Mouse (Mus musculus) MEL (cell line): Measurements from ENCODE around the gene Tspan9. TPM values are rescaled to one million over a fixed set of nuclear protein-coding genes. Genes with fewer than 3 reads are reported as not detected.

ENCODE experiments used
- DNase-seq: peaks from one replicate; pipeline ENCODE4 v3.0.0; 2011; ENCODE audit warnings: low read depth, low spot score
- H3K27ac ChIP-seq: 2 replicates; pipeline ENCODE4 v1.5.1; 2012; ENCODE audit warnings: low read depth, mild to moderate bottlenecking, control low read depth, low read length, moderate library complexity; ENCODE audit not compliant: control insufficient read depth
- H3K27me3 ChIP-seq, 2 experiments: fragments of 150-350 bp in 1 of 2; sonication (generic) in 1 of 2; 2 replicates each; pipeline ENCODE4 v1.6.1; 2012; ENCODE audit warnings: low read length in 2 of 2, mild to moderate bottlenecking in 2 of 2, improper control_type of control experiment in 1 of 2, moderate library complexity in 1 of 2; ENCODE audit not compliant: insufficient read depth in 2 of 2, control insufficient read depth in 1 of 2
- H3K36me3 ChIP-seq, 2 experiments: 2 replicates each; pipeline ENCODE4 v1.6.1; 2012 to 2014; ENCODE audit warnings: low read length in 2 of 2, improper control_type of control experiment in 1 of 2, inconsistent platforms in 1 of 2, mild to moderate bottlenecking in 1 of 2; ENCODE audit not compliant: insufficient read depth in 2 of 2, control insufficient read depth in 1 of 2
- H3K4me1 ChIP-seq, 2 experiments: fragments of 150-350 bp in 1 of 2; sonication (generic) in 1 of 2; 2 replicates each; pipeline ENCODE4 v1.6.1; 2012; ENCODE audit warnings: low read length in 2 of 2, improper control_type of control experiment in 1 of 2, mild to moderate bottlenecking in 1 of 2; ENCODE audit not compliant: insufficient read depth in 2 of 2, control insufficient read depth in 1 of 2
- H3K4me3 ChIP-seq, 2 experiments: fragments of 150-350 bp in 1 of 2; sonication (generic) in 1 of 2; 2 replicates each; pipeline ENCODE4 v1.5.1; 2012; ENCODE audit warnings: low read depth in 2 of 2, low read length in 2 of 2, mild to moderate bottlenecking in 2 of 2, moderate library complexity in 2 of 2, control low read depth in 1 of 2, improper control_type of control experiment in 1 of 2; ENCODE audit not compliant: control insufficient read depth in 1 of 2, insufficient read depth in 1 of 2
- H3K79me2 ChIP-seq: 2 replicates; pipeline ENCODE4 v1.6.1; 2012; ENCODE audit warnings: mild to moderate bottlenecking, low read length, moderate library complexity; ENCODE audit not compliant: control insufficient read depth, poor library complexity, insufficient read depth
- H3K9ac ChIP-seq: 2 replicates; pipeline ENCODE4 v1.6.1; 2012; ENCODE audit warnings: low read depth, mild to moderate bottlenecking, control low read depth, low read length, moderate library complexity; ENCODE audit not compliant: control insufficient read depth, poor library complexity, severe bottlenecking
- H3K9me3 ChIP-seq: fragments of 150-350 bp; sonication (generic); replicated peaks from 2 replicates; pipeline ENCODE4 v1.6.1; 2012; ENCODE audit warnings: mild to moderate bottlenecking, low read length, improper control_type of control experiment, moderate library complexity; ENCODE audit not compliant: insufficient read depth
- BHLHE40 ChIP-seq: IDR thresholded peaks from 2 replicates; pipeline ENCODE4 v1.6.1; 2012; ENCODE audit warnings: low read depth, mild to moderate bottlenecking, inconsistent platforms, low read length, improper control_type of control experiment, borderline replicate concordance
- CHD2 ChIP-seq: IDR thresholded peaks from 2 replicates; pipeline ENCODE4 v1.6.1; 2011; ENCODE audit warnings: low read length, improper control_type of control experiment
- E2F4 ChIP-seq: IDR thresholded peaks from 2 replicates; pipeline ENCODE4 v1.6.1; 2011; ENCODE audit warnings: low read depth, low read length, improper control_type of control experiment, borderline replicate concordance
- ELF1 ChIP-seq: IDR thresholded peaks from 2 replicates; pipeline ENCODE4 v1.6.1; 2014; ENCODE audit warnings: low read depth, mild to moderate bottlenecking, inconsistent platforms, low read length, improper control_type of control experiment, moderate library complexity
- EP300 ChIP-seq, 2 experiments: IDR thresholded peaks; 2 replicates each; pipeline ENCODE4 v1.6.1; 2011; ENCODE audit warnings: improper control_type of control experiment in 2 of 2, low read length in 2 of 2, low read depth in 1 of 2, mild to moderate bottlenecking in 1 of 2
- GATA1 ChIP-seq: IDR thresholded peaks from 2 replicates; pipeline ENCODE4 v1.6.1; 2011; ENCODE audit warnings: low read depth, low read length, improper control_type of control experiment
- HCFC1 ChIP-seq: IDR thresholded peaks from 2 replicates; pipeline ENCODE4 v1.6.1; 2012; ENCODE audit warnings: low read depth, mild to moderate bottlenecking, inconsistent platforms, low read length, improper control_type of control experiment, moderate library complexity
- KAT2A ChIP-seq: conservative IDR thresholded peaks from 2 replicates; pipeline ENCODE4 v1.6.1; 2012; ENCODE audit warnings: low read depth, low read length, improper control_type of control experiment, inconsistent platforms
- MAFK ChIP-seq: IDR thresholded peaks from 2 replicates; pipeline ENCODE4 v1.6.1; 2011; ENCODE audit warnings: low read depth, mild to moderate bottlenecking, low read length, improper control_type of control experiment, borderline replicate concordance
- MAX ChIP-seq: IDR thresholded peaks from 2 replicates; pipeline ENCODE4 v1.6.1; 2011; ENCODE audit warnings: low read length, improper control_type of control experiment
- MAZ ChIP-seq: IDR thresholded peaks from 2 replicates; pipeline ENCODE4 v1.6.1; 2012; ENCODE audit warnings: low read depth, mild to moderate bottlenecking, inconsistent platforms, low read length, improper control_type of control experiment
- MXI1 ChIP-seq: IDR thresholded peaks from 2 replicates; pipeline ENCODE4 v1.6.1; 2011; ENCODE audit warnings: mild to moderate bottlenecking, low read depth, low read length, improper control_type of control experiment
- MYC ChIP-seq: IDR thresholded peaks from 2 replicates; pipeline ENCODE4 v1.6.1; 2011; ENCODE audit warnings: low read depth, mild to moderate bottlenecking, low read length, improper control_type of control experiment, moderate library complexity
- NRF1 ChIP-seq: IDR thresholded peaks from 2 replicates; pipeline ENCODE4 v1.6.1; 2014; ENCODE audit warnings: low read depth, mild to moderate bottlenecking, inconsistent platforms, low read length, improper control_type of control experiment, moderate library complexity; ENCODE audit not compliant: poor library complexity, insufficient read depth, severe bottlenecking
- POLR2A ChIP-seq, 2 experiments: IDR thresholded peaks; 2 replicates each; pipeline ENCODE4 v1.6.1; 2011 to 2012; ENCODE audit warnings: low read length in 2 of 2, mild to moderate bottlenecking in 2 of 2, control low read depth in 1 of 2, improper control_type of control experiment in 1 of 2, low read depth in 1 of 2, moderate library complexity in 1 of 2; ENCODE audit not compliant: control insufficient read depth in 1 of 2, insufficient read depth in 1 of 2, poor library complexity in 1 of 2
- POLR2AphosphoS2 ChIP-seq: IDR thresholded peaks from 2 replicates; pipeline ENCODE4 v1.6.1; 2011; ENCODE audit warnings: low read length, improper control_type of control experiment
- POLR2AphosphoS5 ChIP-seq: IDR thresholded peaks from 2 replicates; pipeline ENCODE4 v1.6.1; 2012; ENCODE audit warnings: low read depth, borderline replicate concordance, mild to moderate bottlenecking, inconsistent platforms, low read length, moderate library complexity, mixed read lengths
- RCOR1 ChIP-seq: IDR thresholded peaks from 2 replicates; pipeline ENCODE4 v1.6.1; 2012; ENCODE audit warnings: low read depth, mild to moderate bottlenecking, inconsistent platforms, low read length, improper control_type of control experiment
- SIN3A ChIP-seq: IDR thresholded peaks from 2 replicates; pipeline ENCODE4 v1.6.1; 2012; ENCODE audit warnings: low read length, improper control_type of control experiment, inconsistent platforms
- SMC3 ChIP-seq: IDR thresholded peaks from 2 replicates; pipeline ENCODE4 v1.6.1; 2011; ENCODE audit warnings: low read depth, low read length, improper control_type of control experiment
- USF1 ChIP-seq: IDR thresholded peaks from 2 replicates; pipeline ENCODE4 v1.6.1; 2014; ENCODE audit warnings: low read depth, mild to moderate bottlenecking, inconsistent platforms, low read length, improper control_type of control experiment, moderate library complexity
- ZC3H11A ChIP-seq: IDR thresholded peaks from 2 replicates; pipeline ENCODE4 v1.6.1; 2012; ENCODE audit warnings: low read depth, mild to moderate bottlenecking, inconsistent platforms, low read length, improper control_type of control experiment
- ZNF384 ChIP-seq: IDR thresholded peaks from 2 replicates; pipeline ENCODE4 v1.6.1; 2012; ENCODE audit warnings: low read depth, mild to moderate bottlenecking, inconsistent platforms, low read length, improper control_type of control experiment
- polyA plus RNA-seq, 2 experiments: library from polyadenylated mRNA; stranded (reverse) in 1 of 2; unstranded in 1 of 2; fragments of >175 nt in 1 of 2; fragments of >200 nt in 1 of 2; gene quantifications; 2 replicates each; pipeline versions ENCODE4 v1.2.1 to v1.2.4; 2012; ENCODE audit warnings: low replicate concordance in 2 of 2, low read depth in 1 of 2; ENCODE audit not compliant: insufficient read length in 2 of 2, insufficient read depth in 1 of 2, missing spikeins in 1 of 2
- total RNA-seq: library from RNA; depleted of rRNA; stranded (reverse); fragments of 300-350 nt; gene quantifications from 2 replicates; pipeline ENCODE4 v1.2.3, GENCODE M21; 2012

The Tspan9 gene
- total and polyA plus RNA-seq, 3 experiments, result 0.08 to 3.4 TPM; not detected in 1

GRCm38 (mm10) chr6:128015304-128015703, 128.1 kb downstream of the Tspan9 start:
- H3K27me3 ChIP-seq, result no peaks in the 10 kb centered on the region
- no peak overlapping the region for H3K4me3 ChIP-seq
- H3K27ac ChIP-seq, result no peak overlapping the region
- no peaks in the 10 kb centered on the region for H3K79me2 ChIP-seq
- no peaks in the 10 kb centered on the region for H3K36me3 ChIP-seq
- H3K9ac ChIP-seq, result no peak overlapping the region
- no peaks in the 10 kb centered on the region for H3K9me3 ChIP-seq
- no peaks in the 10 kb centered on the region for H3K4me1 ChIP-seq
- no peak for DNase-seq
- no peak for TF ChIP-seq ZNF384
- no peak for TF ChIP-seq POLR2AphosphoS2
- TF ChIP-seq KAT2A, result no peak
- no peak for TF ChIP-seq BHLHE40
- TF ChIP-seq MAFK, result no peak
- TF ChIP-seq SIN3A, result no peak
- no peak for TF ChIP-seq POLR2A (IDR thresholded peaks at IDR 0.05; ENCODE audit: control insufficient read depth in 1 of 2, insufficient read depth in 1 of 2, low read depth in 1 of 2, low read length in 2 of 2, poor library complexity in 1 of 2)
- TF ChIP-seq ZC3H11A, result no peak
- TF ChIP-seq MYC, result no peak
- TF ChIP-seq GATA1, result no peak
- no peak for TF ChIP-seq E2F4
- TF ChIP-seq ELF1, result no peak
- TF ChIP-seq HCFC1, result no peak

- TF ChIP-seq MXI1 (no peak), GATA1 (no peak), USF1 (no peak), KAT2A (no peak), MAX (no peak), POLR2AphosphoS5 (no peak), CHD2 (no peak), MAZ (no peak), NRF1 (no peak), SMC3 (no peak), POLR2AphosphoS2 (no peak), EP300 (IDR thresholded peaks at IDR 0.05; ENCODE audit: low read depth in 1 of 2, low read length in 2 of 2) (no peak), ZC3H11A (no peak), RCOR1 (no peak), BHLHE40 (no peak)
- H3K36me3 ChIP-seq, result no peaks in the 10 kb centered on the region
- H3K9me3 ChIP-seq, result no peaks in the 10 kb centered on the region
- H3K4me1 ChIP-seq, result no peaks in the 10 kb centered on the region
- no peak for DNase-seq
- no peak overlapping the region for H3K4me3 ChIP-seq
- no peaks in the 10 kb centered on the region for H3K79me2 ChIP-seq
- no peak overlapping the region for H3K27ac ChIP-seq
- H3K9ac ChIP-seq, result no peak overlapping the region
- H3K27me3 ChIP-seq, result no peaks in the 10 kb centered on the region
These were observed 131.6 kb downstream of the Tspan9 start for GRCm38 (mm10) chr6:128011781-128012180.
